Mouse (Mus musculus): Measurements from ENCODE around the gene Prcd.
"Not testable (repeated sequence)": the region's sequence is repeated elsewhere in the genome, so short reads cannot be mapped to it uniquely, and the experiment has no call there.

Gene Prcd

GRCm38 (mm10) chr11:116648976-116649375 lies 4.4 kb upstream of the Prcd start:
- no peak for DNase-seq (ENCODE audit: low spot score in 2 of 2)

- no peak for DNase-seq (ENCODE audit: low spot score in 2 of 2)
Observed at GRCm38 (mm10) chr11:116649711-116650337, 3.5 kb upstream of the Prcd start.

- no peak for DNase-seq (ENCODE audit: low spot score in 2 of 2)
Observed at GRCm38 (mm10) chr11:116650811-116651210, 2.5 kb upstream of the Prcd start.

GRCm38 (mm10) chr11:116651339-116651738 lies 2.0 kb upstream of the Prcd start:
- no peak for DNase-seq (ENCODE audit: low spot score in 2 of 2)

- no peak for DNase-seq (ENCODE audit: low spot score in 2 of 2)
Observed at GRCm38 (mm10) chr11:116652330-116653098, 820 bp upstream of the Prcd start.

- no peak for DNase-seq (ENCODE audit: low spot score in 2 of 2)
Observed at GRCm38 (mm10) chr11:116653709-116654221, 431 bp downstream of the Prcd start.

- DNase-seq (ENCODE audit: low spot score in 2 of 2) = no peak
Observed at GRCm38 (mm10) chr11:116654255-116654821, 1.0 kb downstream of the Prcd start, which contains the start of gene Cygb. Gene Cygb (minus strand): TSS chr11:116654313.

GRCm38 (mm10) chr11:116656348-116657191 lies 3.2 kb downstream of the Prcd start:
- no peak for DNase-seq (ENCODE audit: low spot score in 2 of 2)

GRCm38 (mm10) chr11:116657311-116658223 lies 4.2 kb downstream of the Prcd start:
- DNase-seq (ENCODE audit: low spot score in 2 of 2) = peak; percentile 87 to 88

GRCm38 (mm10) chr11:116658238-116658637 lies 4.9 kb downstream of the Prcd start:
- DNase-seq (ENCODE audit: low spot score in 2 of 2) = no peak

GRCm38 (mm10) chr11:116659027-116659621 lies 5.8 kb downstream of the Prcd start:
- no peak for DNase-seq (ENCODE audit: low spot score in 2 of 2)

- DNase-seq (ENCODE audit: low spot score in 2 of 2) = no peak
Observed at GRCm38 (mm10) chr11:116660181-116660580, 6.8 kb downstream of the Prcd start.

GRCm38 (mm10) chr11:116661291-116661947 lies 8.1 kb downstream of the Prcd start:
- DNase-seq (ENCODE audit: low spot score in 2 of 2) = peak; percentile 53 to 59

- DNase-seq (ENCODE audit: low spot score in 2 of 2) = no peak
Observed at GRCm38 (mm10) chr11:116661948-116662377, 8.6 kb downstream of the Prcd start.

- no peak for DNase-seq (ENCODE audit: low spot score in 2 of 2)
Observed at GRCm38 (mm10) chr11:116665289-116665688, 12.0 kb downstream of the Prcd start.

- DNase-seq (ENCODE audit: low spot score in 2 of 2) = no peak
Observed at GRCm38 (mm10) chr11:116666566-116666965, 13.2 kb downstream of the Prcd start.

- not testable (repeated sequence) for DNase-seq (ENCODE audit: low spot score in 2 of 2)
Observed at GRCm38 (mm10) chr11:116667012-116667411, 13.7 kb downstream of the Prcd start.

GRCm38 (mm10) chr11:116667930-116668329 lies 14.6 kb downstream of the Prcd start:
- no peak for DNase-seq (ENCODE audit: low spot score in 2 of 2)

- DNase-seq (ENCODE audit: low spot score in 2 of 2) = no peak
Observed at GRCm38 (mm10) chr11:116668381-116668825, 15.1 kb downstream of the Prcd start.
